Mouse (Mus musculus) embryonic fibroblast, embryonic 13.5 days (primary cell): ENCODE measurements around the gene Patz1.

Experiments
- CTCF ChIP-seq: IDR thresholded peaks from 2 replicates; pipeline ENCODE4 v1.5.1; 2011; ENCODE audit warnings: mild to moderate bottlenecking, control low read depth, low read length, moderate library complexity, borderline replicate concordance; ENCODE audit not compliant: insufficient read depth
- POLR2A ChIP-seq: IDR thresholded peaks from 2 replicates; pipeline ENCODE4 v1.6.1; 2011; ENCODE audit warnings: low read depth, mild to moderate bottlenecking, control low read depth, low read length, moderate library complexity

DNA sequence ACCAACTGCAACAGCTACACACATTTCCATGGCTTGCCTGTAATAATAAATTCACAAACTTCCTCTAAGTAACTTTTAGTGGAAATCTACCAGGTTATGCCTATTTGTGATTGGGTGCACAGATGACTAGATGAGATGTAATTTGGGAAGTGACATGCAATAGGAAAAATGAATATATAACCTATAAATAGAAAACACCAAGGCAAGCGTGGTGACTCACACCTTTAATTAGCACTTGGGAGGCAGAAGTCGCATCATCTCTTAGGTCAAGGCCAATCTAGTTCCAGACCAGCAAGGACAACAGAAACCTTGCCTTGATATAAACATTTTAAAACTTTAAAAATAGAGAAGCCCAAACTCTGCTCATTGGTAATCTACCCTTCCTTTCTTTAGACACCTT lies 41.3 kb upstream of the Patz1 start:
- TF ChIP-seq CTCF (no peak), POLR2A (no peak)
